Mouse (Mus musculus): ENCODE results near the gene Zmynd8.

- TF ChIP-seq CTCF (IDR thresholded peaks at IDR 0.05; ENCODE audit: borderline replicate concordance, insufficient read depth, low read length) = no peak
- no peak for TF ChIP-seq POLR2A (IDR thresholded peaks at IDR 0.05; ENCODE audit: low read depth, low read length)
Observed at GRCm38 (mm10) chr2:165825261-165825900, 73.4 kb downstream of the Zmynd8 start.

Measured in embryonic fibroblast, embryonic 13.5 days (primary cell).